Mouse (Mus musculus) liver, embryonic 14.5 days (tissue): ENCODE measurements around the gene Sugct.

ENCODE experiments used
- CTCF ChIP-seq: IDR thresholded peaks from 2 replicates; pipeline ENCODE4 v1.5.1; 2016; ENCODE audit warnings: antibody characterized with exemption, low read depth, control low read depth
- EP300 ChIP-seq: IDR thresholded peaks from 2 replicates; pipeline ENCODE4 v1.6.1; 2016; ENCODE audit warnings: antibody characterized with exemption, low read depth

DNA sequence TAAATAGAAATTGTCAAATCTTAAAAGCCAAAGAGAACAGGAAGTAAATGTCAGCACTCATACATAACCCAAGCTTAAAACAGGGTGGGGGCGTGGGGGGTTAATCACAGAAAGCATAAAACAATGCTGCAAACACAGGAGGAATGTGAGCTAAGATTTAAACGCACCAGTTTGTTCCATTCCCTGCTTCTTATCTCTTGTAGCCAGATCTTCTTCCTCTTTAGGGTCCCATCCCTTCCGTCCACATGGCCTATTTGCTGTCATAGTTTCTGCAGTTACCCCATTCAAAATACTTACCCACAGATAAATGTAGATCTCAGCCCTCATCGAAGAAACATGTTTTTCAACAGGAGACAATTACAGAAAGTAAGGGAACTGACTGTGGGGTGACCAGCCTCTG lies 160.9 kb downstream of the Sugct start:
- TF ChIP-seq EP300 (no peak), CTCF (no peak)
